Mouse (Mus musculus) CH12.LX (cell line): ENCODE measurements around the gene Sh3glb2. TPM values are rescaled to one million over a fixed set of nuclear protein-coding genes. Genes with fewer than 3 reads are reported as not detected.

ENCODE experiments used
- DNase-seq: peaks from one replicate; pipeline ENCODE4 v3.0.0-alpha.2; 2013; ENCODE audit errors: extremely low read depth
- H3K27ac ChIP-seq: 2 replicates; pipeline ENCODE4 v1.5.1; 2012; ENCODE audit warnings: low read depth, mild to moderate bottlenecking, control low read depth, moderate library complexity; ENCODE audit not compliant: insufficient read depth
- H3K27me3 ChIP-seq: replicated peaks from 2 replicates; pipeline ENCODE3; 2012; ENCODE audit warnings: inconsistent platforms
- H3K36me3 ChIP-seq, 2 experiments: replicated peaks in 1 of 2; 2 replicates each; pipeline versions ENCODE3 to v1.6.1; 2012; ENCODE audit warnings: inconsistent platforms in 1 of 2, low read length in 1 of 2, mild to moderate bottlenecking in 1 of 2, mixed read lengths in 1 of 2, moderate library complexity in 1 of 2; ENCODE audit not compliant: control insufficient read depth in 1 of 2, insufficient read depth in 1 of 2
- H3K4me1 ChIP-seq, 2 experiments: 2 replicates each; pipeline ENCODE4 v1.6.1; 2012; ENCODE audit warnings: inconsistent platforms in 1 of 2, moderate library complexity in 1 of 2; ENCODE audit not compliant: insufficient read depth in 2 of 2, control insufficient read depth in 1 of 2
- H3K4me2 ChIP-seq: 2 replicates; pipeline ENCODE4 v1.6.1; 2012; ENCODE audit warnings: low read depth, mild to moderate bottlenecking, control low read depth; ENCODE audit not compliant: poor library complexity, insufficient read depth, severe bottlenecking
- H3K4me3 ChIP-seq, 3 experiments: fragments of 150-350 bp in 1 of 3; sonication (generic) in 1 of 3; replicated peaks in 1 of 3; 2 replicates each; pipeline versions ENCODE3 to v1.5.1; 2011 to 2012; ENCODE audit warnings: low read depth in 2 of 3, low read length in 2 of 3, mild to moderate bottlenecking in 2 of 3, moderate library complexity in 2 of 3, control low read depth in 1 of 3, improper control_type of control experiment in 1 of 3, inconsistent platforms in 1 of 3, mixed read lengths in 1 of 3; ENCODE audit not compliant: poor library complexity in 1 of 3
- H3K79me2 ChIP-seq: replicated peaks from 2 replicates; pipeline ENCODE4 v1.6.1; 2012; ENCODE audit warnings: mild to moderate bottlenecking, moderate library complexity; ENCODE audit not compliant: control insufficient read depth, poor library complexity, insufficient read depth, severe bottlenecking; ENCODE audit errors: extremely low read depth
- H3K9ac ChIP-seq: 2 replicates; pipeline ENCODE4 v1.6.1; 2012; ENCODE audit warnings: low read depth, mild to moderate bottlenecking, control low read depth, moderate library complexity; ENCODE audit not compliant: insufficient read depth
- H3K9me3 ChIP-seq: replicated peaks from 2 replicates; pipeline ENCODE3; 2012; ENCODE audit warnings: low read length, inconsistent platforms, mixed read lengths
- BHLHE40 ChIP-seq: IDR thresholded peaks from 2 replicates; pipeline ENCODE4 v1.6.1; 2011; ENCODE audit warnings: mild to moderate bottlenecking, low read depth, low read length, improper control_type of control experiment
- CHD2 ChIP-seq: IDR thresholded peaks from 2 replicates; pipeline ENCODE4 v1.6.1; 2011; ENCODE audit warnings: low read length, improper control_type of control experiment
- E2F4 ChIP-seq: IDR thresholded peaks from 2 replicates; pipeline ENCODE4 v1.6.1; 2011; ENCODE audit warnings: low read depth, low read length, improper control_type of control experiment; ENCODE audit not compliant: insufficient replicate concordance
- ELF1 ChIP-seq: IDR thresholded peaks from 2 replicates; pipeline ENCODE4 v1.6.1; 2014; ENCODE audit warnings: low read depth, mild to moderate bottlenecking, inconsistent platforms, low read length, improper control_type of control experiment
- EP300 ChIP-seq: IDR thresholded peaks from 2 replicates; pipeline ENCODE4 v1.6.1; 2011; ENCODE audit warnings: low read length, improper control_type of control experiment
- ETS1 ChIP-seq: conservative IDR thresholded peaks from 2 replicates; pipeline ENCODE4 v1.6.1; 2012; ENCODE audit warnings: low read depth, mild to moderate bottlenecking, inconsistent platforms, low read length, improper control_type of control experiment, moderate library complexity
- GABPA ChIP-seq: IDR thresholded peaks from 2 replicates; pipeline ENCODE4 v1.6.1; 2012; ENCODE audit warnings: low read depth, low read length, improper control_type of control experiment, inconsistent platforms; ENCODE audit not compliant: insufficient replicate concordance
- IRF4 ChIP-seq: IDR thresholded peaks from 2 replicates; pipeline ENCODE4 v1.6.1; 2014; ENCODE audit warnings: low read depth, mild to moderate bottlenecking, inconsistent platforms, low read length, improper control_type of control experiment
- JUN ChIP-seq: IDR thresholded peaks from 2 replicates; pipeline ENCODE4 v1.6.1; 2011; ENCODE audit warnings: low read depth, mild to moderate bottlenecking, low read length, improper control_type of control experiment, moderate library complexity; ENCODE audit not compliant: insufficient read depth
- JUND ChIP-seq: conservative IDR thresholded peaks from 2 replicates; pipeline ENCODE4 v1.6.1; 2011; ENCODE audit warnings: low read depth, low read length, improper control_type of control experiment
- KAT2A ChIP-seq: IDR thresholded peaks from 2 replicates; pipeline ENCODE4 v1.6.1; 2012; ENCODE audit warnings: low read length, improper control_type of control experiment, inconsistent platforms; ENCODE audit not compliant: insufficient replicate concordance
- MAFK ChIP-seq: IDR thresholded peaks from 2 replicates; pipeline ENCODE4 v1.6.1; 2011; ENCODE audit warnings: low read length, improper control_type of control experiment; ENCODE audit not compliant: insufficient replicate concordance
- MAZ ChIP-seq: IDR thresholded peaks from 2 replicates; pipeline ENCODE4 v1.6.1; 2012; ENCODE audit warnings: low read depth, mild to moderate bottlenecking, inconsistent platforms, low read length, improper control_type of control experiment, moderate library complexity
- PAX5 ChIP-seq: IDR thresholded peaks from 2 replicates; pipeline ENCODE4 v1.6.1; 2012; ENCODE audit warnings: low read length, inconsistent platforms, mixed read lengths
- RCOR1 ChIP-seq: conservative IDR thresholded peaks from 2 replicates; pipeline ENCODE4 v1.6.1; 2012; ENCODE audit warnings: low read depth, mild to moderate bottlenecking, inconsistent platforms, low read length, improper control_type of control experiment
- TBP ChIP-seq: conservative IDR thresholded peaks from 2 replicates; pipeline ENCODE4 v1.6.1; 2011; ENCODE audit warnings: low read depth, low read length, improper control_type of control experiment
- USF2 ChIP-seq: conservative IDR thresholded peaks from 2 replicates; pipeline ENCODE4 v1.6.1; 2011; ENCODE audit warnings: low read depth, low read length, improper control_type of control experiment
- ZC3H11A ChIP-seq: IDR thresholded peaks from 2 replicates; pipeline ENCODE4 v1.6.1; 2012; ENCODE audit warnings: low read depth, mild to moderate bottlenecking, inconsistent platforms, low read length, improper control_type of control experiment
- ZKSCAN1 ChIP-seq: IDR thresholded peaks from 2 replicates; pipeline ENCODE4 v1.6.1; 2012; ENCODE audit warnings: low read depth, inconsistent platforms, low read length, improper control_type of control experiment, borderline replicate concordance
- ZMIZ1 ChIP-seq: IDR thresholded peaks from 2 replicates; pipeline ENCODE4 v1.6.1; 2012; ENCODE audit warnings: low read depth, mild to moderate bottlenecking, inconsistent platforms, low read length, improper control_type of control experiment
- dilution Hi-C: fragments of 300-500 bp; cut with MboI; formaldehyde crosslinking; loops from 2 replicates; pipeline ENCODE4 v1.14.3; 2020; ENCODE audit warnings: low sequenced_read_pairs; ENCODE audit not compliant: extremely low pct_unique_long_range_greater_than_20kb, extremely low pct_ligation_motif_present
- in situ Hi-C: fragments of 300-500 bp; cut with MboI; formaldehyde crosslinking; loops from 3 replicates; pipeline ENCODE4 v1.14.3; 2019; ENCODE audit warnings: low sequenced_read_pairs, low pct_ligation_motif_present, low pct_unique_long_range_greater_than_20kb, mixed read lengths
- polyA plus RNA-seq: library from polyadenylated mRNA; unstranded; fragments of >175 nt; gene quantifications from 2 replicates; pipeline ENCODE4 v1.2.1, GENCODE M21; 2012; ENCODE audit warnings: low read depth; ENCODE audit not compliant: insufficient read length
- total RNA-seq, 2 experiments: library from RNA; depleted of rRNA; stranded (reverse); fragments of 300-350 nt in 1 of 2; fragments of >200 nt in 1 of 2; gene quantifications; 2 replicates each; pipeline ENCODE4 v1.2.3; 2012 to 2014

Gene Sh3glb2
- total and polyA plus RNA-seq, 3 experiments = 27.2 to 47.8 (median 38.9) TPM

DNA sequence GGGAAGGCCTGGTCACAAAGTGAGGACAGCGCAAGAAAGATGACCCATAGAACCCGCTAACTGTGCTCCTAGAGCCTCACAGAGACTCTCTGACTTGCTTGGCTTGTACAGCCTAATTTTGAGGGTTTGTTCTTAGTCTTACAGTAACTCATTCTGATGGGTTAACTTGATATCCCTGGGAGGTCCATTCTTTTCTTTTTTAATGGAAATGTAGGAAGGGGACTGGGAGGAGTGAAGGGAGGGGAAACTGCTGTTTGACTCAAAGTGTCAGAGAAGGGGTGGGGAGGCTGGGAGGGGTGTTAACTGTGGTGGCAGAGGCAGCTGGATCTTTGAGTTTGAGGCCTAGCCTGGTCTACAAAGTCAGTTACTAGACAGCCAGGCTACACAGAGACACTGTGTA is 23.8 kb downstream of the Sh3glb2 start:
- no peaks in the 10 kb centered on the region for H3K79me2 ChIP-seq
- TF ChIP-seq MAZ = no peak
- peaks cover 76 to 97% of the 10 kb centered on the region in 2 experiments for H3K36me3 ChIP-seq
- no peaks in the 10 kb centered on the region for H3K4me1 ChIP-seq
- H3K9ac ChIP-seq = no peak overlapping the region
- no peak overlapping the region for H3K4me3 ChIP-seq
- no peaks in the 10 kb centered on the region for H3K27me3 ChIP-seq
- H3K9me3 ChIP-seq = no peaks in the 10 kb centered on the region
- dilution Hi-C loops = no loop called here
- no peak overlapping the region for H3K27ac ChIP-seq
- no peak overlapping the region for H3K4me2 ChIP-seq
- no peak for DNase-seq
- in situ Hi-C loops = no loop called here

DNA sequence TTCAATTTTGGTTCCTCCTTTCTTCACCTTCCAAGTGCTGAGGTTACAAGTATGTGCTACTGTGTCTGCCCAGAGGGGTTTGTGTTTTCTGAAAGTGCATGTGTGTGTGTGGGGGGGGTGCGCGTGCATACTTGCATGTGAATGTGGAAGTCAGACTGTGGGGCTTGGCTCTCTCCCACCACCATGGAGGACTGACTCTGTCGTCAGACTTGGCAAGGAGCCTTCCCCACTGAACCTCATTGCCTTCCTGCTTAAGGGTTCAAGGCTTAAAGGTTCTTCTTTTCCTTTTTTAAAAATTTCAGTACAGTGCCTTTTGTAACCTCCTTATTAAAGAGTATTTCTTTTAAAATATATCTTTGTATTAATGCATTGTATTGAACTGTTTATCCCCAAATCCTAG is 30.3 kb downstream of the Sh3glb2 start:
- TF ChIP-seq GABPA (no peak), USF2 (no peak), KAT2A (no peak), JUN (no peak), PAX5 (no peak), EP300 (no peak), ZMIZ1 (no peak), MAZ (no peak), RCOR1 (no peak)
- dilution Hi-C loops = no loop called here

DNA sequence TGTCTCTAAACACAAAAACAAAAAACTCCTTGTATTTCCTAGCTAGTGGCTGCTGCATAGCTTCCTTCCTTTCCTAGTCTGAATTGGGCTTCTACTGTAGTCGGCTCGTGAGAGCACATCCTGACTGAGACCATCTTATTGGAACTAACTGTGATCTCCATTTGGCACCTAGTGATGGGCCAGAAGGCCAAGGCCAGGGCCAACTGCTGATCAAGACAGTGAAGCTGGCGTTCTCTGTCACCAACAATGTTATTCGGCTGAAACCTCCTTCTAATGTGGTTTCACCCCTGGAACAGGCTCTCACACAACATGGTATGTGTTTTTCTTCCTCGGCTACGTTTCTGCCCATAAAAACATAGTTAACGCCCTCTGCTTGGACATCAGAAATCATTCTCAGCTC is 31.9 kb downstream of the Sh3glb2 start:
- Histone ChIP-seq H3K9ac (no peak overlapping the region), H3K27ac (no peak overlapping the region), H3K4me1 (no peaks in the 10 kb centered on the region), H3K4me3 (no peak overlapping the region), H3K79me2 (no peaks in the 10 kb centered on the region), H3K9me3 (no peaks in the 10 kb centered on the region), H3K4me2 (no peak overlapping the region), H3K36me3 (peaks cover 70 to 97% of the 10 kb centered on the region in 2 experiments), H3K27me3 (no peaks in the 10 kb centered on the region)
- no peak for DNase-seq
- no peak for TF ChIP-seq MAFK
- TF ChIP-seq CHD2 = no peak
- no peak for TF ChIP-seq E2F4
- TF ChIP-seq ZC3H11A = no peak
- no peak for TF ChIP-seq ELF1
- no peak for TF ChIP-seq TBP
- no peak for TF ChIP-seq IRF4
- TF ChIP-seq JUND = no peak
- no peak for TF ChIP-seq MAZ
- TF ChIP-seq RCOR1 = no peak
- no peak for TF ChIP-seq ZKSCAN1
- no peak for TF ChIP-seq ETS1
- TF ChIP-seq BHLHE40 = no peak
- no peak for TF ChIP-seq ZMIZ1
- dilution Hi-C loops (no loop called here), in situ Hi-C loops (no loop called here)

More for the DNA sequence above, 30.3 kb downstream of the Sh3glb2 start:
- H3K9ac ChIP-seq = no peak overlapping the region
- H3K9me3 ChIP-seq = no peaks in the 10 kb centered on the region
- peaks cover 69 to 97% of the 10 kb centered on the region in 2 experiments for H3K36me3 ChIP-seq
- no peak overlapping the region for H3K27ac ChIP-seq
- no peak overlapping the region for H3K4me2 ChIP-seq
- H3K79me2 ChIP-seq = no peaks in the 10 kb centered on the region
- no peaks in the 10 kb centered on the region for H3K4me1 ChIP-seq
- H3K4me3 ChIP-seq = no peak overlapping the region
- in situ Hi-C loops = no loop called here
- no peak for DNase-seq
- H3K27me3 ChIP-seq = no peaks in the 10 kb centered on the region
